Mouse (Mus musculus) forebrain, embryonic 13.5 days (tissue): ENCODE measurements around the gene Dnah9. TPM values are rescaled to one million over a fixed set of nuclear protein-coding genes. Genes with fewer than 3 reads are reported as not detected.

Experiments
- ATAC-seq: fragments of 200-750 bp; cut with Nextera tagmentation; 2 replicates; pipeline ENCODE4 v1.8.0; 2017
- H3K27ac ChIP-seq: fragments of 300-500 bp; sonication (generic); 2 replicates; pipeline ENCODE4 v1.5.1; 2015; ENCODE audit warnings: inconsistent platforms, mild to moderate bottlenecking, moderate library complexity
- H3K27me3 ChIP-seq: fragments of 300-500 bp; sonication (generic); 2 replicates; pipeline ENCODE4 v1.6.1; 2015; ENCODE audit warnings: mild to moderate bottlenecking, inconsistent platforms
- H3K36me3 ChIP-seq: fragments of 300-500 bp; sonication (generic); 2 replicates; pipeline ENCODE4 v1.6.1; 2015; ENCODE audit warnings: mild to moderate bottlenecking, inconsistent platforms; ENCODE audit not compliant: poor library complexity, severe bottlenecking
- H3K4me1 ChIP-seq: fragments of 300-500 bp; sonication (generic); 2 replicates; pipeline ENCODE4 v1.6.1; 2015; ENCODE audit warnings: inconsistent platforms
- H3K4me2 ChIP-seq: fragments of 300-500 bp; sonication (generic); 2 replicates; pipeline ENCODE4 v1.6.1; 2015; ENCODE audit warnings: inconsistent platforms, mild to moderate bottlenecking, moderate library complexity
- H3K4me3 ChIP-seq: fragments of 300-500 bp; sonication (generic); 2 replicates; pipeline ENCODE4 v1.5.1; 2015; ENCODE audit warnings: mild to moderate bottlenecking, inconsistent platforms
- H3K9ac ChIP-seq: fragments of 300-500 bp; sonication (generic); 2 replicates; pipeline ENCODE4 v1.6.1; 2015; ENCODE audit warnings: mild to moderate bottlenecking, inconsistent platforms
- H3K9me3 ChIP-seq: fragments of 300-500 bp; sonication (generic); replicated peaks from 2 replicates; pipeline ENCODE4 v1.6.1; 2016; ENCODE audit warnings: inconsistent platforms
- WGBS: fragments of 180-500 bp; shearing (Covaris S2); methylation state at CpG from one replicate; pipeline ENCODE4 v1.1.7; 2015; 5-methylcytosine and 5-hydroxymethylcytosine counted together
- polyA plus RNA-seq: library from polyadenylated mRNA; unstranded; fragments of >200 nt; fragmentation: Nextera tagmentation; extraction: Ambion mirVana; gene quantifications from 2 replicates; pipeline ENCODE4 v1.2.1, GENCODE M21; 2015

Gene Dnah9
- 0.73 and 1.0 TPM in 2 replicates for polyA plus RNA-seq

GRCm38 (mm10) chr11:66167801-66168651 lies at the start of gene Dnah9:
Dnah9 (minus strand) TSS chr11:66168551.
- Histone ChIP-seq H3K27ac (peak within 1 kb of the TSS; percentile 81), H3K27me3 (peaks cover 11% of the 10 kb centered on the region; the same call in 1 of the 2 replicates), H3K4me3 (peak within 1 kb of the TSS; percentile 49), H3K9me3 (no peaks in the 10 kb centered on the region), H3K9ac (peak within 1 kb of the TSS; percentile 50), H3K4me2 (peak within 1 kb of the TSS; percentile 98), H3K4me1 (0 out of 2 replicates have a peak, but pooled peaks cover 10% of the 10 kb centered on the region), H3K36me3 (no peaks in the 10 kb centered on the region)
- peak; percentile 98 for ATAC-seq
- under 1% methylated on average over 53 of the region's 53 CpGs for WGBS

GRCm38 (mm10) chr11:66188627-66189287 lies 20.4 kb upstream of the Dnah9 start:
- Histone ChIP-seq H3K4me3 (no peak overlapping the region), H3K27ac (no peak overlapping the region), H3K9me3 (no peaks in the 10 kb centered on the region), H3K27me3 (no peaks in the 10 kb centered on the region), H3K9ac (no peak overlapping the region), H3K4me1 (no peaks in the 10 kb centered on the region), H3K4me2 (no peak overlapping the region), H3K36me3 (no peaks in the 10 kb centered on the region)
- 81% methylated on average over 3 of the region's 3 CpGs for WGBS
- no peak for ATAC-seq

GRCm38 (mm10) chr11:66188146-66188545 lies 19.8 kb upstream of the Dnah9 start:
- Histone ChIP-seq H3K9me3 (no peaks in the 10 kb centered on the region), H3K4me2 (no peak overlapping the region), H3K36me3 (no peaks in the 10 kb centered on the region), H3K9ac (no peak overlapping the region), H3K4me1 (no peaks in the 10 kb centered on the region), H3K4me3 (no peak overlapping the region), H3K27ac (no peak overlapping the region), H3K27me3 (no peaks in the 10 kb centered on the region)
- no peak for ATAC-seq
- 71% methylated on average over 2 of the region's 2 CpGs for WGBS

GRCm38 (mm10) chr11:66177781-66178180 lies 9.4 kb upstream of the Dnah9 start:
- Histone ChIP-seq H3K27ac (no peak overlapping the region), H3K36me3 (no peaks in the 10 kb centered on the region), H3K9me3 (0 out of 2 replicates have a peak, but pooled peaks cover 4% of the 10 kb centered on the region), H3K4me1 (no peaks in the 10 kb centered on the region), H3K9ac (no peak overlapping the region), H3K4me2 (no peak overlapping the region), H3K27me3 (no peaks in the 10 kb centered on the region), H3K4me3 (no peak overlapping the region)
- ATAC-seq = no peak
- WGBS = 78% methylated on average over 2 of the region's 2 CpGs

GRCm38 (mm10) chr11:66164022-66164421 lies 4.3 kb downstream of the Dnah9 start:
- WGBS = 88% methylated on average over 2 of the region's 2 CpGs
- no peak overlapping the region for H3K4me2 ChIP-seq
- no peak overlapping the region for H3K4me3 ChIP-seq
- no peaks in the 10 kb centered on the region for H3K36me3 ChIP-seq
- H3K9me3 ChIP-seq = no peaks in the 10 kb centered on the region
- 0 out of 2 replicates have a peak, but pooled peaks cover 10% of the 10 kb centered on the region for H3K4me1 ChIP-seq
- H3K27ac ChIP-seq = no peak overlapping the region
- H3K27me3 ChIP-seq = peaks cover 7% of the 10 kb centered on the region; the same call in 1 of the 2 replicates
- no peak overlapping the region for H3K9ac ChIP-seq
- no peak for ATAC-seq

- ATAC-seq = peak; percentile 51; the same call in 1 of the 2 replicates
Observed at GRCm38 (mm10) chr11:66140631-66141252, 27.6 kb downstream of the Dnah9 start.

GRCm38 (mm10) chr11:66134826-66135225 lies 33.5 kb downstream of the Dnah9 start:
- no peak for ATAC-seq
- Histone ChIP-seq H3K9ac (no peak overlapping the region), H3K9me3 (no peaks in the 10 kb centered on the region), H3K36me3 (no peaks in the 10 kb centered on the region), H3K27me3 (peaks cover 3% of the 10 kb centered on the region; the same call in 1 of the 2 replicates), H3K4me3 (no peak overlapping the region), H3K4me2 (no peak overlapping the region), H3K4me1 (no peaks in the 10 kb centered on the region), H3K27ac (no peak overlapping the region)
- 84% methylated on average over 6 of the region's 6 CpGs for WGBS

More at GRCm38 (mm10) chr11:66140631-66141252, 27.6 kb downstream of the Dnah9 start:
- no peaks in the 10 kb centered on the region; the same call in 1 of the 2 replicates for H3K27me3 ChIP-seq
- no peaks in the 10 kb centered on the region for H3K9me3 ChIP-seq
- peaks cover 5% of the 10 kb centered on the region for H3K4me1 ChIP-seq
- H3K36me3 ChIP-seq = no peaks in the 10 kb centered on the region
- no peak overlapping the region for H3K4me3 ChIP-seq
- no peak overlapping the region for H3K27ac ChIP-seq
- no peak overlapping the region for H3K9ac ChIP-seq
- no peak overlapping the region for H3K4me2 ChIP-seq
- 21% methylated on average over 11 of the region's 11 CpGs for WGBS

GRCm38 (mm10) chr11:66126150-66126549 lies 42.2 kb downstream of the Dnah9 start:
- Histone ChIP-seq H3K9me3 (no peaks in the 10 kb centered on the region), H3K36me3 (no peaks in the 10 kb centered on the region), H3K9ac (no peak overlapping the region), H3K4me3 (no peak overlapping the region), H3K27ac (no peak overlapping the region), H3K4me2 (no peak overlapping the region), H3K27me3 (peaks cover 3% of the 10 kb centered on the region; the same call in 1 of the 2 replicates), H3K4me1 (no peaks in the 10 kb centered on the region)
- no peak for ATAC-seq

GRCm38 (mm10) chr11:66124496-66124895 lies 43.9 kb downstream of the Dnah9 start:
- Histone ChIP-seq H3K27ac (no peak overlapping the region), H3K4me1 (no peaks in the 10 kb centered on the region), H3K9ac (no peak overlapping the region), H3K27me3 (no peaks in the 10 kb centered on the region), H3K4me2 (no peak overlapping the region), H3K36me3 (no peaks in the 10 kb centered on the region), H3K4me3 (no peak overlapping the region), H3K9me3 (no peaks in the 10 kb centered on the region)
- 74% methylated on average over 6 of the region's 6 CpGs for WGBS
- ATAC-seq = no peak

- ATAC-seq = no peak
Observed at GRCm38 (mm10) chr11:66122017-66122416, 46.3 kb downstream of the Dnah9 start.

GRCm38 (mm10) chr11:66083663-66084254 lies 84.6 kb downstream of the Dnah9 start:
- Histone ChIP-seq H3K27me3 (no peaks in the 10 kb centered on the region), H3K9me3 (no peaks in the 10 kb centered on the region), H3K36me3 (no peaks in the 10 kb centered on the region), H3K27ac (no peak overlapping the region), H3K4me2 (no peak overlapping the region), H3K9ac (no peak overlapping the region), H3K4me1 (0 out of 2 replicates have a peak, but pooled peaks cover 9% of the 10 kb centered on the region), H3K4me3 (no peak overlapping the region)
- 34% methylated on average over 7 of the region's 7 CpGs for WGBS
- ATAC-seq = peak; percentile 82

More at GRCm38 (mm10) chr11:66122017-66122416, 46.3 kb downstream of the Dnah9 start:
- Histone ChIP-seq H3K27me3 (no peaks in the 10 kb centered on the region), H3K9ac (no peak overlapping the region), H3K9me3 (no peaks in the 10 kb centered on the region), H3K36me3 (no peaks in the 10 kb centered on the region), H3K27ac (no peak overlapping the region), H3K4me1 (no peaks in the 10 kb centered on the region), H3K4me3 (no peak overlapping the region), H3K4me2 (no peak overlapping the region)
- 13% methylated on average over 3 of the region's 3 CpGs for WGBS
